In genomic region chr10:29374065-29374464, GRCm38 (mm10) we compare ENCODE assay signal across 26 mouse cellular contexts. TPM values are rescaled to one million over a fixed set of nuclear protein-coding genes. Genes with fewer than 3 reads are reported as not detected.
DNase-seq lines count a peak whose midpoint lies in the region; ATAC-seq and TF ChIP-seq lines count a peak whose summit lies in the region.
"Had no signal": no experiment of that assay in that cellular context is flagged by ENCODE, and none has a peak within 500 bp of the region (broad histone marks: within the 10 kb centered on the region; RNA-seq: fewer than 3 reads in every experiment).

No protein-coding gene starts in this region.

- DNase-seq in cerebellum, postnatal 10 days, result peak; percentile 63 to 65
- no peak for DNase-seq in forebrain, embryonic 11.5 days (ENCODE audit: low spot score)
- DNase-seq in layer of hippocampus, postnatal 10 days (ENCODE audit: low spot score in 2 of 2), result peak; percentile 20 to 30
- no peak for DNase-seq in layer of hippocampus, adult 9-10 months (ENCODE audit: low spot score)
- DNase-seq in midbrain, postnatal 0 days (ENCODE audit: low spot score), result peak; percentile 33
- no peak for DNase-seq in midbrain, embryonic 11.5 days (ENCODE audit: low spot score, missing footprints)
- DNase-seq: adrenal gland, adult 8-10 months; adrenal gland, postnatal 36 days; B cell, adult 2 months; cerebellum, adult 18-20 months; cerebellum, adult 9-11 months; embryo, embryonic 11 days; gastrocnemius, adult 2 months; gastrocnemius, postnatal 36 days; heart, adult 2 months; heart, postnatal 14 days had no signal

- WGBS in forebrain, embryonic 15.5 days, result 63% methylated on average over 5 of the region's 5 CpGs
- WGBS in forebrain, embryonic 11.5 days, result 91% methylated on average over 5 of the region's 5 CpGs
- WGBS in midbrain, postnatal 0 days, result 85% methylated on average over 5 of the region's 5 CpGs
- WGBS in midbrain, embryonic 11.5 days, result 89% methylated on average over 5 of the region's 5 CpGs

- no peak overlapping the region for H3K27ac ChIP-seq in forebrain, embryonic 15.5 days (replicated peaks)
- H3K27ac ChIP-seq in forebrain, embryonic 11.5 days (ENCODE audit: low read depth, low read length), result no peak overlapping the region
- no peak overlapping the region for H3K27ac ChIP-seq in midbrain, postnatal 0 days (ENCODE audit: low read depth, low read length)
- no peak overlapping the region for H3K27ac ChIP-seq in midbrain, embryonic 11.5 days (ENCODE audit: low read depth, low read length)
- H3K27ac ChIP-seq: embryonic facial prominence, embryonic 15.5 days; gastrocnemius, adult 2 months; heart, adult 2 months; heart, embryonic 15.5 days; hindbrain, embryonic 13.5 days had no signal

- H3K4me2 ChIP-seq in forebrain, embryonic 15.5 days (replicated peaks), result no peak overlapping the region
- H3K4me2 ChIP-seq in forebrain, embryonic 11.5 days (ENCODE audit: low read depth, low read length, severe bottlenecking), result no peak overlapping the region
- no peak overlapping the region for H3K4me2 ChIP-seq in midbrain, postnatal 0 days (ENCODE audit: low read depth, low read length, poor library complexity, severe bottlenecking)
- no peak overlapping the region for H3K4me2 ChIP-seq in midbrain, embryonic 11.5 days
- H3K4me2 ChIP-seq: embryonic facial prominence, embryonic 15.5 days; heart, embryonic 11.5 days; heart, embryonic 15.5 days; hindbrain, embryonic 13.5 days had no signal

- H3K9ac ChIP-seq in forebrain, embryonic 15.5 days (replicated peaks), result no peak overlapping the region
- H3K9ac ChIP-seq in forebrain, embryonic 11.5 days (ENCODE audit: low read length), result no peak overlapping the region
- H3K9ac ChIP-seq in midbrain, postnatal 0 days (replicated peaks; ENCODE audit: low read length, poor library complexity, severe bottlenecking), result no peak overlapping the region
- H3K9ac ChIP-seq in midbrain, embryonic 11.5 days (ENCODE audit: low read length), result no peak overlapping the region
- H3K9ac ChIP-seq: embryonic facial prominence, embryonic 15.5 days; heart, embryonic 15.5 days; hindbrain, embryonic 13.5 days had no signal

- no peak overlapping the region for H3K4me3 ChIP-seq in forebrain, embryonic 15.5 days
- H3K4me3 ChIP-seq in forebrain, embryonic 11.5 days (ENCODE audit: low read depth, low read length), result no peak overlapping the region
- no peak overlapping the region for H3K4me3 ChIP-seq in midbrain, postnatal 0 days (ENCODE audit: low read depth, low read length)
- no peak overlapping the region for H3K4me3 ChIP-seq in midbrain, embryonic 11.5 days (ENCODE audit: low read depth, low read length)
- H3K4me3 ChIP-seq: embryonic facial prominence, embryonic 15.5 days; erythroblast, embryonic 14.5 days; gastrocnemius, adult 2 months; heart, adult 2 months; heart, embryonic 15.5 days; hindbrain, embryonic 13.5 days had no signal

- ATAC-seq in cerebellum, adult (ENCODE audit: insufficient number of reproducible peaks, low FRiP score, low TSS enrichment), result no peak
- ATAC-seq in forebrain, embryonic 15.5 days (replicated peaks), result peak; percentile 48; the same call in 1 of the 2 replicates
- no peak for ATAC-seq in forebrain, embryonic 11.5 days (replicated peaks; ENCODE audit: low FRiP score)
- ATAC-seq in midbrain, postnatal 0 days (ENCODE audit: low FRiP score), result no peak
- no peak for ATAC-seq in midbrain, embryonic 11.5 days (ENCODE audit: low FRiP score)
- ATAC-seq: CD4-positive, CD25-positive, alpha-beta regulatory T cell, adult 4 months; intestine, embryonic 16.5 days had no signal

- H3K9me3 ChIP-seq in forebrain, embryonic 15.5 days, result no peaks in the 10 kb centered on the region
- H3K9me3 ChIP-seq in forebrain, embryonic 11.5 days (ENCODE audit: control insufficient read depth, low read length), result no peaks in the 10 kb centered on the region
- no peaks in the 10 kb centered on the region for H3K9me3 ChIP-seq in midbrain, postnatal 0 days (ENCODE audit: low read length)
- H3K9me3 ChIP-seq in midbrain, embryonic 11.5 days (ENCODE audit: control insufficient read depth, low read length), result no peaks in the 10 kb centered on the region
- H3K9me3 ChIP-seq: embryonic facial prominence, embryonic 15.5 days; G1E; heart, embryonic 15.5 days; hindbrain, embryonic 13.5 days had no signal

- no peaks in the 10 kb centered on the region for H3K4me1 ChIP-seq in forebrain, embryonic 15.5 days
- no peaks in the 10 kb centered on the region for H3K4me1 ChIP-seq in forebrain, embryonic 11.5 days (replicated peaks; ENCODE audit: control insufficient read depth, insufficient read depth, low read length)
- no peaks in the 10 kb centered on the region for H3K4me1 ChIP-seq in midbrain, postnatal 0 days (ENCODE audit: insufficient read depth, low read length)
- no peaks in the 10 kb centered on the region for H3K4me1 ChIP-seq in midbrain, embryonic 11.5 days (ENCODE audit: control insufficient read depth, insufficient read depth, low read length)
- H3K4me1 ChIP-seq: embryonic facial prominence, embryonic 15.5 days; heart, embryonic 15.5 days; hindbrain, embryonic 13.5 days had no signal

- TF ChIP-seq CTCF in midbrain, postnatal 0 days (IDR thresholded peaks at IDR 0.05), result no peak

- H3K36me3 ChIP-seq in forebrain, embryonic 15.5 days, result no peaks in the 10 kb centered on the region
- no peaks in the 10 kb centered on the region for H3K36me3 ChIP-seq in forebrain, embryonic 11.5 days (ENCODE audit: control insufficient read depth, insufficient read depth, low read length)
- no peaks in the 10 kb centered on the region for H3K36me3 ChIP-seq in midbrain, postnatal 0 days (ENCODE audit: insufficient read depth, low read length)
- H3K36me3 ChIP-seq in midbrain, embryonic 11.5 days (ENCODE audit: control insufficient read depth, insufficient read depth, low read length), result no peaks in the 10 kb centered on the region
- H3K36me3 ChIP-seq: embryonic facial prominence, embryonic 15.5 days; G1E; heart, embryonic 15.5 days; hindbrain, embryonic 13.5 days had no signal

- no peaks in the 10 kb centered on the region for H3K27me3 ChIP-seq in forebrain, embryonic 15.5 days
- no peaks in the 10 kb centered on the region for H3K27me3 ChIP-seq in forebrain, embryonic 11.5 days (ENCODE audit: control insufficient read depth, insufficient read depth, low read length)
- no peaks in the 10 kb centered on the region for H3K27me3 ChIP-seq in midbrain, postnatal 0 days (ENCODE audit: insufficient read depth, low read length)
- H3K27me3 ChIP-seq in midbrain, embryonic 11.5 days (ENCODE audit: control insufficient read depth, insufficient read depth, low read length), result no peaks in the 10 kb centered on the region
- H3K27me3 ChIP-seq: embryonic facial prominence, embryonic 15.5 days; heart, embryonic 15.5 days; hindbrain, embryonic 13.5 days had no signal

RNA-seq across cellular contexts. Expression of gene Rnf146, which starts 11.8 kb away (rescaled TPM):
- polyA plus RNA-seq in forebrain, embryonic 15.5 days (2015; fragmentation: Nextera tagmentation; extraction: Ambion mirVana), result 90.5 and 106 TPM in 2 replicates
- 56.5 and 62.1 TPM in 2 replicates for polyA plus RNA-seq in forebrain, embryonic 11.5 days (2014; fragmentation: Nextera tagmentation; extraction: Ambion mirVana)
- 10 to 100 TPM; 96.7 to 99.8 TPM for total RNA-seq in layer of hippocampus, postnatal 10 days (2021)
- total RNA-seq in midbrain, postnatal 0 days (2014; rRNA removed), result 45.2 and 57.0 TPM in 2 replicates
- 58.1 and 62.6 TPM in 2 replicates for polyA plus RNA-seq in midbrain, postnatal 0 days (2015; fragmentation: Nextera tagmentation; extraction: Ambion mirVana)
- polyA plus RNA-seq in midbrain, embryonic 11.5 days (2014; fragmentation: Nextera tagmentation; extraction: Ambion mirVana), result 67.3 and 69.7 TPM in 2 replicates

Comparison
In these comparisons a context has a peak if more than half of its experiments do, and no peak if none do; other contexts are left out.
1. DNase-seq: peak in cerebellum, postnatal 10 days (2 of 2), layer of hippocampus, postnatal 10 days (2 of 2) and midbrain, postnatal 0 days (single experiment); none in forebrain, embryonic 11.5 days (single experiment), layer of hippocampus, adult 9-10 months (single experiment) and midbrain, embryonic 11.5 days (single experiment).